Mouse (Mus musculus) cerebellum, adult 9-10 months (tissue): ENCODE data around the gene Agbl5.

Experiments
- DNase-seq: peaks from one replicate; pipeline ENCODE4 v3.0.0; 2022

Gene Agbl5

GRCm38 (mm10) chr5:30889088-30889754, 727 bp downstream of the Agbl5 start:
- no peak for DNase-seq

GRCm38 (mm10) chr5:30890375-30890774, 1.9 kb downstream of the Agbl5 start:
- no peak for DNase-seq

DNA sequence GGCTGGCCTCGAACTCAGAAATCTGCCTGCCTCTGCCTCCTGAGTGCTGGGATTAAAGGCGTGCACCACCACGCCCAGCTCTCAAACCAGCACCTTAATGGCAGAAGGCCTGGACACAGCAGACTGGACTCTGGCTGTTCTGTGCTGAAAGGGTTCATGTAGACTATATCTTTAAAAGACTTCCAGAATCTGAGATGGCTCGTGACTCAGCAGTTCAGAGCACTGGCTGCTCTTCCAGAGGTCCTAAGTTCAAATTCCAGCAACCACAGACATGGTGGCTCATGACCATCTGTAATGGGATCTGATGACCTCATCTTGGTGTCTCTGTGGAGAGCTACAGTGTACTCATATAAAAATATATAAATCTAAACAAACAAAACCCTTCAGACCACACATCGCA, 13.4 kb downstream of the Agbl5 start:
- no peak for DNase-seq

DNA sequence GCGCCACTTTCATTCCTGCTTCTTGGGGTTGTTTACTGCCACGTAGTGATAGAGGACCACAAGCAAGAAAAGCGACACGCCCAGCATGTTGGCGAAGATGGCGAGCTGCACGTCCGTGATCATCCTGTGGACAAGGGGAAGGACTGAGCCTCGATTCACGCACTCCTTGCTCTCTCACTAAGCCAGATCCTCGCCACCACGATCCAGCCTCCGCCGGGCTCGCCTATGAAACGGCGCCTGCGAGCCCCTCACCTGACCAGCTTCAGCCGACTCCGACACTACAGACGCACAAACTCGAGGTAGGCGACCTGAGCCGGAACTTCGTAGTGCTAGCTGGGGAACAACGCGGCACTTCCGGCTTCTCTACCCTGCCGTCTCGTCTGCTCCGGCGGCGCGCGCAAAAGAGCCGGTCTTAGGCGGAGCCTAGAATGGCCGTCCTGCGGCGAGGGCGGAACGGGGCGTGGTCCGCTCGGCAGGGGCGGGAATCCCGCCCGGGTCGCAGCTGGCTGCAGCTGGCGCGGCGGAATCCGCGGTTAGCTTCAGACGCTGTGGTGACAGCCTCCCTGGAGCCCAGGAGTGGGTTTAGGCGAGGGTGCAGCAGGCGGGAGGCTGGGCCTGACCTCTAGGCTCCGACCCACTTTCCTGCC, 19.0 kb downstream of the Agbl5 start, which contains the start of gene Ost4:
Gene Ost4, minus strand, starts transcription at position 376 of the 647 bp plus-strand sequence.
- DNase-seq, result peak; percentile 91

- DNase-seq, result no peak
Observed at GRCm38 (mm10) chr5:30908426-30909299, 20.2 kb downstream of the Agbl5 start.

DNA sequence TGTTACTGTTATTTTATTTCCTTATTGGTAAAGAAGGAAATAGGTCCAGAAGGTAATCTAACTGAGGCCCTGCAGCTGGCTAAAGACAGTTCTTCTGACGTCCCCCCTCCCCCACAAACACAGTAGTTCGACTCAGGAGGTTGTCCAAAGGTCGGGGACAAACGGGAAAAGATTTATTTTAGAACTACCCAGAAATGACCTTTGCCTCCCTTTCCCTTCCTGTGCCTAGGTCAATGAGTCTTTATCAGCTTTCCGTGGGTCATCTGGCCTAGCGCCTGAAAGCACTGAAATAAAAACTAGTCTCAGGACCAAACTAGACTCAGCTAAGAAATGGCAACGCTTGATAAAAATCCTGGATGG, 20.8 kb downstream of the Agbl5 start:
- no peak for DNase-seq

DNA sequence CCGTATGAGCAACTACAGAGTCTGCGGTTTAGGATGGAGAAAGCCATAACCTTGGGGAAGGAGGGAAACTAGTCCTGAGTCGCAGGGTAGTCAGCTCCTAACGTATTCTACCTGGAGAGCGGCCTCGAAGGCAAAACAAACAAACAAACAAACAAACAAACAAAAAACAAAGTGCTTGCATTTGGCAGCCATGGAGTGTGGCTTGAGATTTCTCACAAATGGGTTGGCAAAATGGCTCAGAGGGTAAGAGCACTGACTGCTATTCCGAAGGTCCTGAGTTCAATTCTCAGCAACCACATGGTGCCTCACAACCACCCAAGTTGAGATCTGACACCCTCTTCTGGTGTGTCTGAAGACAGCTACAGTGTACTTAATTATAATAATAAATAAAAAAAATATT, 21.4 kb downstream of the Agbl5 start:
- DNase-seq, result no peak

DNA sequence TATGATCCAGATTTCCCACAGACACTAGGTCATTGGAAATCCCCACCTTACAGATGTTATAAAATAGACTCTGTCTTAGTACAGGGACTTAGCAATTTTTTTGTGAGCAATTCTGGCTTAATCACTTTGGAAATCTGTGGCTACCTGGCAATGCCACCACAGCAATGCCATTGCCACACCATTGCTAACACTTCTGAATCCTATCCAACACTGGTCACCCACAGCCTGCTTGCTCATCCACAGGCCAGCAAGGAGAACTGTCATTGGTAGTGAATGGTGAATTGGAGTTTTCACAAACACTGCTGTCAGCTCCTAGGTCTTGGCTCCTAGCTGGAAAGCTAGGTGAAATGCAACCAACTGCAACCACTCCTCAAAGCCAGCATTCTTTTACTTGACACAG, 22.0 kb downstream of the Agbl5 start:
- no peak for DNase-seq

DNA sequence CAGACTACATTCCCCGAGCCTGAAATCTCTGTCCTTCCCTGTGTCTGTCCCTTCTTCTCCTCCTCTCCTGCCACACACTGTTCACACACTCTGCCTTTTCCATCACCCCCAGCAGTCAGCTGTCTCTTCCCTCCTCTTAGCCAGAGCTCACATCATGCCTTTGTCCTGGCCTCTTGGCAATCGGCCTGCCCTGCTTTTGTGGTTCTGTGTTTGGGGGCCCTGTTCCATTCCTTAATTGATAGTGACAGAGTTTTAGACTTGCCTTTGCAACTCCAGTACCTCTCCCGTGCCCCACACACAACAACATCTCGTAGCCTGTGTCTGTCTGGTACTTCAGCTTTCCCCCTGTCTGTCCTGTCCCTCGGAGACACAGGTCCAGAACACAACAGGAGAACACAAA, 23.7 kb downstream of the Agbl5 start:
- DNase-seq, result no peak

DNA sequence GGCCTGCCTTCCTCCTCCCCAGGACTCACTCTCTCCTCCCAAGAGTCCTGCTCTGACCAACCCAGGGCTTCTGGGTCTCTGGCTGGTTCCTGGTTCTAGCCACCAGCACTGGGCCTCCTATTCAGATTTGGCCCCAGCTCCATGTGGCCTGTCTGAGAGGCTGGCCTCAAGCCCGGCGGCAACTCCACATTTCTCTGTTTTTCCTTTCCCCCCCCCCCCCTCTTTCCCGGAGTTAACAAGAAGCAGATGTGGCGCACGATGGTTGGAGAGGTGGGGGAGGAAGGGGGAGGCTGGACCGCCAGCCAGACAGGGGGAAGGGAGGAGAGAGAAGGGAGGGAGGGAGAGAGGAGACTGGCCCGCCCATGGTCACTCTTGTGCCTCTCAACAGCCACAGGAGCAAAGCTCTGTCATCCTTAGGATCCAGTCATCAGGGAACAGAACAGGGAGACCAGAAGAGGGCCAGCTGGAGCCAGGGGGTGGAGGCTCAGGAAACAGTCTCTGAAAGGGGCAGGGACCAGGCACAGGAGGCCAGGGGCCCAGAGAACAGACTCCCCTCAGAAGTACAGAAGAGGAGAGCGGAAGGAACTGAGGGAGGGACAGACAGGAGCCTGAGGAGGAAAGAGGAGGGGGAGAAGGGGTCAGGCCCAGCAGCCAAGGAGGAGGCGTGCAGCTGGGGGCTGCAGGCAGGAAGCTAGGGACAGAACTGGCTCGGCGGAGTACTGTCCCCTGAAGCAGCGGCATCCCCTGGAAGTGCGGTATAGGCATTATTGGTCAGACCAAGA, 24.8 kb downstream of the Agbl5 start, which contains the start of gene Emilin1:
Gene Emilin1, plus strand, starts transcription at position 343 of the 782 bp plus-strand sequence.
- DNase-seq, result no peak

DNA sequence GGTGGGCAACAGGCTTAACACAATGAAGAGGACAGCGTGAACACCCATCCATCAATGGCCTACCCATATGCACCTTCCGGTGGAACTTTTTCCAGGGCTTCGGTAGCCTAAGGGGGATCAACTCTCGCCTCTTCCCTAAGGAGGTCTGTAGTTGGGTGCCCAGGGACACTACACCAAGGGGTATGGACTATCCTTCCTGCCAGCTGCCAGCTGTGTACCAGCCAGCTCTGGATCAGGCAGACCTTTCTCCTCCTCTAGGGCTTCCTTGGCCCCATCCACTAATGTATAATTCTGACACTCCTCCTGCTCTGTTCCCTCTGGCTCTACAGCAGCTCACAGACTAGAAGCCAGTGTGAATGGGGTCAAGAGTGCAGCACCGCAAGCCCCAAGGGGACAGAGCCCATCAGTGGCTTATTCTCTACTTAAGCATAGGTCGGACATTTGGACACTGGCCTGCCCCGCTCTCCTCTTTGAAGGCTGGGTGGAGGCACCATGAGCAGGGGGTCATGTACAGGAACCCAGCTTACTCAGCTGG, 25.7 kb downstream of the Agbl5 start:
- no peak for DNase-seq

DNA sequence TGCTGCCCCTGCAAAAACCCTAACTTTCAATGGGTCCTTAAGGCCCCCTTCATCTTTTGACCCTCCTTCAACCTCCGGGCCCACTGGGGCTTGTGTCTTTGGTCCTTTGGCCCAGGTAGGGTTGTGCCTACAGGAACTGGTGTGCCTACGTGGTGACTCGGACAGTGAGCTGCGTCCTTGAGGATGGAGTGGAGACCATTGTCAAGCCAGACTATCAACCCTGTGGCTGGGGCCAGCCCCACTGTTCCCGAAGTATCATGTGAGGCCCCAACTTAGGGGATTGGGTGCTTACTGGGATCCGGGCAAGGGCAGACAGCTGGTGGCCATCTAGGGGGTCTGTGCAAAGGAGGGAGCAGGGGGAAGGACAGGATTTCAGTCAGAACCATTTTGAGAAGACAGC, 26.4 kb downstream of the Agbl5 start:
- no peak for DNase-seq

- no peak for DNase-seq
Observed at GRCm38 (mm10) chr5:30915456-30915855, 27.0 kb downstream of the Agbl5 start.

- DNase-seq, result peak; percentile 95
Observed at GRCm38 (mm10) chr5:30915974-30916433, 27.5 kb downstream of the Agbl5 start.

DNA sequence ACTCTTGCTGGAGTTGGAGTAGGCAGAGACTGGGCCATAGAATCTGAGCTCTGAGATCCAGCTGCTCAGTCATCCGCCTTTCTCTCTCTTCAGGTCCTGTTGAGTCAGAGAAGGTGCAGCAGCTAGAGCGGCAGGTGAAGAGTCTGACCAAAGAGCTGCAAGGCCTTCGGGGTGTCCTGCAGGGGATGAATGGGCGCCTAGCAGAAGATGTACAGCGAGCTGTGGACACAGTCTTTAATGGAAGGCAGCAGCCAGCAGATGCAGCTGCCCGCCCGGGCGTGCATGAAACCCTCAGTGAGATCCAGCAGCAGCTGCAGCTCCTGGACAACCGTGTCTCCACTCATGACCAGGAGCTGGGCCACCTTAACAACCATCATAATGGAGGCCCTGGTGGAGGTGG, 28.3 kb downstream of the Agbl5 start:
- DNase-seq, result peak; percentile 44

DNA sequence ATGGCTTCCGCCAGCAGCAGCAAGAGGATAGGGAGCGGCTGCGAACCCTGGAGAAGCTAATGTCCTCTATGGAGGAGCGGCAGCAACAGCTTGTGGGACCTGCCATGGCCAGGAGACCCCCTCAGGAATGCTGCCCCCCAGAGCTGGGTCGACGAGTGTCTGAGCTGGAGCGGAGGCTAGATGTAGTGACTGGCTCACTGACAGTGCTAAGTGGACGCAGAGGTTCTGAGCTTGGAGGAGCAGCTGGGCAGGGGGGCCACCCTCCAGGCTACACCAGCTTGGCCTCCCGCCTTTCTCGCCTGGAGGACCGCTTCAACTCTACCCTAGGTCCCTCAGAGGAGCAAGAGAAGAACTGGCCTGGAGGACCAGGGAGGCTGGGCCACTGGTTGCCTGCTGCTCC, 28.9 kb downstream of the Agbl5 start:
- peak; percentile 43 for DNase-seq

DNA sequence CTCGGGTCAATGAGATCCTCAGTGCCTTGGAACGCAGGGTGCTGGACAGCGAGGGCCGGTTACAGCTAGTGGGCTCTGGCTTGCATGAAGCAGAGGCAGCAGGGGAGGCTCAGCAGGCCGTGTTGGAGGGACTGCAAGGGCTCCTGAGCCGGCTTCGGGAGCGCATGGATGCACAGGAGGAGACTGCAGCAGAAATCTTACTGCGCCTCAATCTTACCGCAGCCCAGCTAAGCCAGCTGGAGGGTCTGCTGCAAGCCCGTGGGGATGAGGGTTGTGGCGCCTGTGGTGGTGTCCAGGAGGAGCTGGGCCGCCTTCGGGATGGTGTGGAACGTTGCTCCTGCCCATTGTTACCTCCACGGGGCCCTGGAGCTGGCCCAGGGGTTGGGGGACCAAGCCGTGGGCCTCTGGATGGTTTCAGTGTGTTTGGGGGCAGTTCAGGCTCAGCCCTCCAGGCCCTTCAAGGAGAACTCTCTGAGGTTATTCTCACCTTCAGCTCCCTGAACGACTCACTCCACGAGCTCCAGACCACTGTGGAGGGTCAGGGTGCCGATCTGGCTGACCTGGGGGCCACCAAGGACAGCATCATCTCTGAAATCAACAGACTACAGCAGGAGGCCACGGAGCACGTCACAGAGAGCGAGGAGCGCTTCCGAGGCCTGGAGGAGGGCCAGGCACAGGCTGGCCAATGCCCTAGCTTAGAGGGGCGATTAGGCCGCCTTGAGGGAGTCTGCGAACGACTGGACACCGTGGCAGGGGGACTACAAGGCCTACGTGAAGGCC, 29.6 kb downstream of the Agbl5 start:
- no peak for DNase-seq

DNA sequence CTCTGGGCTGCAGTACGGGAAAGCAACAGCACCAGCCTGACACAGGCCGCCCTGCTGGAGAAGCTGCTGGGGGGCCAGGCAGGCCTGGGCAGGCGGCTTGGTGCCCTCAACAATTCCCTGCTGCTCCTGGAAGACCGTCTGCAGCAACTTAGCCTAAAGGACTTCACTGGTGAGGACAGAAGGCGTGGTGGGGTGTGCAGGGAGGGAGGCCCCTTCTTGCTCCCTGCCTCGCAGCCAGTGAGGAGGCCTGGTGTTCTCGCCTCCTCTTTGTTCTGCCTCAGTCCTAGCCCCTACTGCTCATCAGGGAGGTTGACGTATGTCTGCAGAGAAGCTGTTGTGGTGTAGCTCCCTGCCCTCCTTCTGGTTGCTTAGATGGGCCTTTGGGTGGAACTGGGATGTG, 30.2 kb downstream of the Agbl5 start:
- peak; percentile 31 for DNase-seq

DNA sequence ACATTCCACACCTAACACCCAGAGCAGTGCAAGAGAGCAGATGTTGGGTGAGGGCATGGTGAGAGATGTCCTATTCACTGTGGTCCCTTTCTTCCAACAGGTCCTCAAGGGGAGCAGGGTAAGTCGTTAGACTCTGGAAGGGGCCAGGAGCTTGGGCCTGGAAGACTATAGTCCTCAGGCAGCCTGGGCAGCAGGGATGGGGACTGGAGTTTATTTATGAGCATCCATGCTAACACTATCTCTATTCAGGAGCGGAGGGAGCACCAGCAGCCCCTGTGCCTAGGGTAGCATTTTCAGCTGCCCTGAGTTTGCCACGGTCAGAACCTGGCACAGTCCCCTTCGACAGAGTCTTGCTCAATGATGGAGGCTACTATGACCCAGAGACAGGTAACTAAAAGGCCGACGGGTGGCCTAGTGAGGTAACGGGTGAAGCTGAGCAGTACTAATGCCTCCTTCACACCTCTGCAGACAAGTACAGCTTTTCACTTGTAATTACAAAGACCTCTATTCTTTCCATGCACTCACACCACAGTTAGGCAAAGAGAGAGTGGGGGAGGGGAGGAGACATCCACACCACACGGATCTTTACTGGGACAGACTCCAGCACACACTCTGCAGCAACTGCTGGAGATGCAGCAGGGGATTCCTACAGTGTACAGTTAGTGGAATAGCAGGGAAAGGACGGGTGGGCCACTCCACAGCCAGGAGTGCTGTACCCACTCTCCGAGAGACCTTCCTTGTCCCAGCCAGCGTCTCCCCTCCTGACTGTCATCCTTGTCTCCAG, 31.5 kb downstream of the Agbl5 start:
- DNase-seq, result no peak

GRCm38 (mm10) chr5:30920621-30921020, 32.1 kb downstream of the Agbl5 start:
- DNase-seq, result no peak
